Mouse (Mus musculus): Measurements from ENCODE around the gene Hes7.

GRCm38 (mm10) chr11:69096987-69097900 lies 23.0 kb upstream of the Hes7 start:
- TF ChIP-seq POLR2A (IDR thresholded peaks at IDR 0.05; ENCODE audit: low read depth, low read length) = peak; percentile 16; the same call in 1 of the 2 replicates
- TF ChIP-seq CTCF (IDR thresholded peaks at IDR 0.05; ENCODE audit: extremely low read depth, insufficient read depth, insufficient read length, insufficient replicate concordance) = no peak
